Mouse (Mus musculus) adrenal gland, postnatal 36 days (tissue): ENCODE data around the gene Olfr553. TPM values are rescaled to one million over a fixed set of nuclear protein-coding genes. Genes with fewer than 3 reads are reported as not detected.
"Not testable (repeated sequence)": the region's sequence is repeated elsewhere in the genome, so short reads cannot be mapped to it uniquely, and the experiment has no call there.

Experiments
- DNase-seq, 2 experiments: peaks; one replicate each; pipeline ENCODE4 v3.0.0; 2021; ENCODE audit warnings: mixed read lengths in 1 of 2
- long read RNA-seq, 2 experiments: library from polyadenylated mRNA; stranded (forward); transcript quantifications; one replicate each; pipeline ENCODE4 v2.0.0; 2021; ENCODE audit warnings: borderline sequencing depth in 2 of 2
- total RNA-seq, 2 experiments: library from RNA; stranded (reverse); gene quantifications; 2 replicates each; pipeline ENCODE4 v1.2.3; 2021

Olfr553 gene
- not detected for total RNA-seq
- long read RNA-seq, experiment 1, result 0 reads
- long read RNA-seq, experiment 2, result 0 reads

DNA sequence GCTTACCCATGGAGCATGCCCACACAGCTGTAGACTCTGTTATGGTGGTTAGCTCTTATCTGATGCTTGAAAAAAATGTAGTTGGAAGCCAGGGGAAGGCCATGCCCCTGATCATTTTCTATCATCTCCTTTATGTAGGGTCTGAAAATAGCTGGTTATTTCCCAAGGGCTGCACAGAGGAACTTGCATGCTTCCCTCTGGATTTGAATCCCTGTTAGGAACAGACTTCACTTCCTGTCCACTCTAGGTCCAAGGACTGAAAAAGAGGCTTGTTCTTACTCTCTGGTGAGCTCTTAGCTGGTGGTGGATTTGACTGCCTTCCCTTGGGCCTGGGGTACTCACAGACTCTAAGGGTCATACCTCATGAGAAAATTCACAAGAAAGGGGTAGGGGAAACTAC, at the start of gene Olfr553:
Gene Olfr553, minus strand, starts transcription at position 101 of the 400 bp plus-strand sequence.
- no peak for DNase-seq

DNA sequence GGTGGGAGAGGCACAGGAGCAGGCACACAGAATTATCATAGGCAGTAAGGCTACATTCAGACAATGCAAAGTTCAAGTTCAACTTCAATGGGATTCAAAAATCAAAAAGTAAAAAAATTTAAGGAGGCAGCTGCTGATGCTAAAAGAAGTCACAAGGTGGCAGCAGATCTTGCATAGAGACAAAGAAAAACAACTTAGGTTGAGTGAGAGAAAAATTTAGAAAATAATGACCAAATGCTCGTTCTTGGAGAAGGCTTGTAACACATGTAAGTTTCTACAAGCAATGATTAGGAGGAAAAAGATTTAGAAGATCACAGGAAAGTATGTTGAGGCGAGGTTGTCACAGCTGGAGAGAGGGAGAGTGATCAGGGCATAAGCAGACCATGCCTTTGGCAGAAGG, 47.4 kb upstream of the Olfr553 start:
- DNase-seq, result no peak

DNA sequence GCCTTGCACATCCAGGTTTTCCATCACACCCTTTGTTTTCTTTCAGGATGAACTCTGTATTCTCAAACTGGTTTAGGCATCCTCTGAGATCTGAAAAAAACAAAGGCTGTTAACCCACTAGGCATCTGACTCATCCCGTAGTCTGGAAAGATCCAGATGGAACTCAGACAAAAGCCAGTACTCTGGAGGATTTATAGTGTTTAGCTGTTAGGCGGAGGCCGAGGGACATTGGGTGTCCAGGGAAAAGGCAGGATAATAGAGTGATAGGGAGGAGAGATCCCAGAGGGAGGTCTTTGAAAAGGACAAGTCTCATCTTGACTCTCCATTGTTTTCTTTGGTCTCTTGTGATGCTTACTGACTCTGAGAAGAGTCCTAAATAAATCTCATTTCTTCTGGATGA, 46.6 kb upstream of the Olfr553 start, which contains the start of gene Olfr556:
Gene Olfr556, plus strand, starts transcription at position 301 of the 400 bp plus-strand sequence.
- no peak for DNase-seq

DNA sequence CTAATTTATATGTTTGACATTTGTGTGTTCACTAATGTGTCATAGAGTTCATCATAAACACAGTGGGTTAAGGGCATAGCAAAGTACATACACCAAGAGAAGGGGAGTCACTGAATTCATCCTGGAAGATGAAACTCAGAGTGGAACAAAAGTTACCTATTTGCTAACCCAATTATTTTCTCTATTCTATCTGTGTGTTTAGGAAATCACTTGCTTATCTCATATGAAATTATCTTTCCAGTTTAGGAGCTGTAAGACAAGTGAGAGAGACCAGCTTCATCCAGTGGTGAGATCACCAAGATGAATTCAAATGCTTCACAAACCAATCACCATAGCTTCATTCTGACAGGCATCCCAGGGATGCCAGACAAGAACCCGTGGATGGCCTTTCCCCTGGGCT, 40.5 kb upstream of the Olfr553 start, which contains the start of gene Olfr555:
Gene Olfr555, plus strand, starts transcription at position 301 of the 400 bp plus-strand sequence.
- no peak for DNase-seq

DNA sequence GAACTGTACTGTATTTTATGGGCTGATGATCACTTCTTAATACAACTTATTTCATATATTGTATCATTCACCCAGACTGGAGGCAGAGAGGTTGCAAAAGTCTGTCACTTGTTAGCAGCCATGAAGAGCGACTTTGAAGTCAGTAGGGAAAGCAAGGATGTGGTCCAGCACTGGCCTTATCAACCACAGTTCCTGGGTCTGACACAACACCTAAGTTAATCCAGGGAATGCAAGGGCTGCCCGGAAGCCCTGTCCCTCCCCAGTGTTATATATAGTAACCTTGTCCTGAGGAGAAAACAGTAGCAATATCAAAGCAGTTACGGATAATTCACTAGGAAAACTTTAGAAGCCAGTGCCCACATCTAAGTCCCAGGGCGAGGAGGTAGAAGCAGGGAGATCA, 26.9 kb upstream of the Olfr553 start:
- DNase-seq, result not testable (repeated sequence)

DNA sequence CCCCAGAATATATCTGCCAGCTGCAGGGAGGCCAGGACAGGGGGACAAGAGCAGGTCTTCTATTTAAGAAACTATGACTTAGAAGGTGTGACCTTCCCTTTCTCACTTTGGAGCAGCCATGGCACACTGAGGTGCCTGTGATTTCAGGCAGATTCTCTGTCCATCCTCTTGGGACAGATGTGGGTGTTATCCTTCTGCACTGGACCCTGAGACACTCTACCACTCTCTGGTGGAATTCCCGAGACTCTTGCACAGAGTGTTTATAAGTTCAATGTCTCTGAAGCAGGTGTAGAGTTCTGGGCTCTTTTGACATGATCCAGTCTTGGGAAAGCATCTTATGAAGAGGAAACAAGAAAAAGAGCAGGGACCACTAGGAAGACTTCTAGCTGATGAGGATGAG, 20.1 kb upstream of the Olfr553 start, which contains the start of gene Olfr554:
Gene Olfr554, plus strand, starts transcription at position 301 of the 400 bp plus-strand sequence.
- DNase-seq, result no peak

DNA sequence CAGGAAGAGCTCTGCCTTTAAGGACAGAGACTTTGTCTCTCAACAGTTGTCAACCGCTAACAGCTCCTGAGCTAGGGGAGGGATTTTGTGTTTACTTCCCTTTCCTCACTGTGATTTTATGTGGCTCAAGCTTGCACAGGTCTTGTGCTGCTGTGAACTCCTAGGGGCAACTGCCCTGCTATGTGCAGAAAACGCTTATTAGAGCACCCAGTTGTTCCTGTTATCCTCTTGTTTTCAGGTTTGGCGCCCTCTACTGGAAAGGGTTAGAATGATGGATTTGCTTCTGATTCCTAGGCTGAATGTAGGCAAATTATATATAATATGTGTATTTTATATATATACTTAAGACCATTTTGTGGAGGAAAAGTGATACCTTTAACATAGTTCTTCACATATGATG, 18.6 kb upstream of the Olfr553 start:
- peak; percentile 17 to 62 for DNase-seq

DNA sequence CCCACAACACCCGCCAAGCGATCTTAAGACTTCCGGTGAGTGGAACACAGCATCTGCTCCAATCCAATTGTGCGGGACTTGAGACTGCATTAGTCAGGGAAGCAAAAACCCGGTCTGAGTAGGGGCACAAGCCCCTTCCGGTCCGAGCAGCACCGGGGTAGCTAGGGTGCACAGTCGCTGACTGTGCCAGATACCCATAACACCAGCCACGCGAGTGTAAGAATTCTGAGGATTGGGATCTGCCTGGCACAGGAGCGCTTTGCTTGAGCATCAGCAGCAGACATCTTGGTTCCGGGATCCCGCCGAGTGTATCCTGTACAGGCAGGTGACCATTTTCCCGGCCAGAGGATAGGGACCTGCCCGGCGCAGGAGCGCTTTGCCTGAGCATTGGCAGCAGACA, 2.4 kb upstream of the Olfr553 start:
- not testable (repeated sequence) for DNase-seq

DNA sequence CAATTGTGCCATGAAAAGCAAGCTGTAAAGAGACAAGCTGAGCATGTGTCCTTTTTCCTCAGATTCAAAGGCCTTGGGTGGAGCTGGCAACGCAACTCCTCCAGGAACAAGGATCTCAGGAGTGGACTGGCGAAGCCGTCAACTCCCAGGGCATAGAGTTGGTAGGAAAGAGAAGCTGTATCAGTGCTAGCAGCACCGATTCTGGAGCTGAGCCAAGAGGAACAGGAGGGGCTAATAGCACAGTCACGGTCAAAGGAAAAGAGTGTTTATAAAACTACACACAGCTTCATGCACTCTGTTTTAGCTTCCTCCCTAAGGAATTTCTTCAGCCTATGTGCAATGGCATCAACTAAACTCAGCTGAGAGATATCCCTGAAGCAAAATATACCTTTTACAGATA, 1.6 kb upstream of the Olfr553 start:
- peak; percentile 5 to 20 for DNase-seq

DNA sequence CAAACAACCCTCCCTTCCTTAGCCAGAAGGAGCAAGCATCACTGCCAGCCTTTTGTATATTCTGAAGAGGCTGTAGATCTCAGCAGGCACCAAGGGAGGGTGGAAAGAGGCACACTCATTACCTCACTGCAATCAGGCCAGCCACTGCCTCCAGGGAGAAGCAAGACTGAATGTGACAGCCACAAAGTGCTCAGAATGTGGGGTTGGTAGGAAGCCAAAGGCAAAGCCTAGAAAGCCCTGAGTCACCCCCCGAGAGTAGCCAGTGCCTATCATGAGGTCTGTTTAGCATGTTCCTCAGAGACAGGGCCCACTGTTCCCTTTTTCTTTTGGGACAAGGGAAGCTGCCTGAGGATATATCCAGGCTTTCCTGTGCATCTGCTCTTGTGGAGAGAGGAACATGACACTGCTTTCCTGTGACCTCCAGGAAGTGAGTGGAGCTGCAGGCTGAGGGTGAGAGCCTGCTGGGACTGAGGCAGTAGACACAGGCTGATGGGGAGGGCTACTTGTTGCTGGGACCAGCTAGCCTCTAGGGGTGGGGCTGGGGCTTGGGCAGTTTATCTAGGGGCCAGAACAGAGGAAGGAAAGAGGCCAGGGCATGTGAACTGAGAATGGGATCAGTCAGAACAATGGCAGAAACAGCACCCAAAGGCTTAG, 20.5 kb downstream of the Olfr553 start, which contains the start of gene Olfr552:
Gene Olfr552, plus strand, starts transcription at position 393 of the 654 bp plus-strand sequence.
- no peak for DNase-seq

DNA sequence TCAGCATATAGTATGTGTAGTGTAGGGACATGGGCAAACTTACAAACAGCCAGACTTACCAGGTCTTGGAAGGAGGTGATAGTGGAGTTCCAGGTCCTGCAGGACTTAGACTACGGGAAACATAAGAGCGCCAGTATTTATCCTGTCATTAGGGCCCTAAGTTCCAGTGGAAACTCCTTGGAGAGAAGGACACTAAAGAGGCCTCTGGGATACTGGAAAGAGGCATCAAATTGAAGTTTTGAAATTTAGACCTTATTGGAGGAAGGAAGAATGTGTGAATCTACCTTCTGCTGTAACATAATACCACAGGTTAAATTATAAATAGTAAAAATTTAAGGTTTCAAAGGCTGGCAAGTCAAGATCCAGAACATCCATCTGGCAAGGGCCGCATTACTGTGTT, 26.2 kb downstream of the Olfr553 start, which contains the start of gene Olfr551:
Gene Olfr551, minus strand, starts transcription at position 101 of the 400 bp plus-strand sequence.
- DNase-seq, result no peak

DNA sequence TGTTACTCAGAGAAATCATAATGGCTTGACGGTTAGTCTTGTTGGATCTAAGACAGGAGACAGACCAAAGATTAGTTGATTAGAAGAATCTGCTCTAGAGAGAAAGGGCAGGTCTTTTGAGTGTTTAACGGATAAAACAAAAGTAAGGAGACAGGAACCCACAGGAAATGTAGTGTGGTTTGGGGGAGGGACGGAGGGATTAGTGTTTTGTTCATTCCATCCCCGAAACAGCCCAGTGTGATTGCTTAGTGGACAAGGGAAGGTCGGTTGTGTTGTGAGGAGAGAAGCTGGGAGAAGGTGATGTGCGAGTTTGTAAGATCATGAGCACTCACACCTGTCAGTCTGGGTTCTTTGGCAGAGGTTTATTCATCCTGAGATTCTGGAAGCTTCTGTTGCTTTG, 42.0 kb downstream of the Olfr553 start:
- no peak for DNase-seq

DNA sequence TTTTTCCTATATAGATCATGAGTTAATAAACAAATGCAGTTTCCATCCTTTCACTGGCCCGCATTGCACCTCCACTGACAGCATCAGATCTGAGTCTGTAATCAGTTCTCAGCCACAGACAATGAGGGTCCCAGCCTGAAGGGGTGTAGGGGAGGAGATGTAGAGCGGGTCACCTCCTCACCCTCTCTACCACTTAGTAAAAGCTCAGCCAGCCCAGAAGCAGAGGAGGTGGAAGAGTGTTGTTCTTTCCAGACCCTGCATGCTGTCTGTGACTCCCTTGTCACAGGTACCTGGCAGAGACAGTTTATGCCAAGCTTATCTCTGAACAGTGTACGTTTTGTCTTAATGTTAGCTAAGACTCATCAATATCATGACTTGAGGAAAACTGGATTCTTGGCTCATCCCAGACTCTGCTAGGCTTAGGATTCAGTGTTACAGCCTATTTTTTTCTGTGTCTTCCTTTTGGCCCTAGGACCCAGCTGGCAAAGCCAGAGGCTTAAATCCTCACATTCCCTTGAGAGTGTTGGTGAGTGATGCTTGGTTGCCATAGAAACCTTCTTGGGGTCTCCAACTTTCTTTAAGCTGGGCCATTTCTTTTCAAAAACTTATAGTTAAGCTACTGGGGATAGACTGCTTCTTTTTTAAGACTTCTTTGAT, 44.7 kb downstream of the Olfr553 start:
- DNase-seq, result no peak

DNA sequence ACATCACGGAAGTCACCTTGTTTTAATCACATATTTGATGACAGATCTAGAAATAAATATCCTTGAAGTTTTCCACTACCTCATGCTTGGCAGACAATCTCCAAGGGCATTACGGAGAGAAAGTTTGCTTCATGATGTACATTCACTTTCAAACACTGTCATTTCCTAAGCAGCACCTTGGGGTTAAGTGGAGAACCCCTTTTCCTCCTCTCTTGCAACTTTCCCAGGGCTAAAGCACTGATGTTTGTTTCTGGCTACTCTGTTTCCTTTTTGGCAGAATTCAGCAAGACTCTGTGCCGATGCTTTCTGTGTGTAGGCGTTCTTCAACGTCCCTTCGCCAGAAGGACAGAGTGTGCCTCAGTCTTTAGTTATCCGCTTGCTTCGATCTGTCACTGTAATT, 46.9 kb downstream of the Olfr553 start, which contains the start of gene Olfr550:
Gene Olfr550, plus strand, starts transcription at position 301 of the 400 bp plus-strand sequence.
- no peak for DNase-seq

DNA sequence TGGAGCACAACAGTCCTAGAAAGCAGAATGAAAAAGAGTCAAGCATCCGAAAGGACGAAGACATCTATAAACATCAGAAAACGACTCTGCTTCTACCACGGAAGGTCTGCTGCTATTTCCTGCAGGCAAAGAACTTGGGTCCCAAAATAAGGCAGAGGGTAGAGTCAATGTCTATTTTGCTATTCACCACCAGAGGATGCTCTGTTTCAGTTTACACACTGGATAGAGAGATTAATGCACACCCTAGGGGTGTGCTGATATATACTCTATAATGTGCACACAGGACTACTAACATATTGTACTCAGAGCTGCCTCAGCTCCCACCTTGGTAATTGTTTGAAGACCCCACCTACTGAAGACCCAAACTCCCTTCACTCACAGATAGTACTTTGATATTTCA, 51.8 kb downstream of the Olfr553 start:
- DNase-seq, result no peak

DNA sequence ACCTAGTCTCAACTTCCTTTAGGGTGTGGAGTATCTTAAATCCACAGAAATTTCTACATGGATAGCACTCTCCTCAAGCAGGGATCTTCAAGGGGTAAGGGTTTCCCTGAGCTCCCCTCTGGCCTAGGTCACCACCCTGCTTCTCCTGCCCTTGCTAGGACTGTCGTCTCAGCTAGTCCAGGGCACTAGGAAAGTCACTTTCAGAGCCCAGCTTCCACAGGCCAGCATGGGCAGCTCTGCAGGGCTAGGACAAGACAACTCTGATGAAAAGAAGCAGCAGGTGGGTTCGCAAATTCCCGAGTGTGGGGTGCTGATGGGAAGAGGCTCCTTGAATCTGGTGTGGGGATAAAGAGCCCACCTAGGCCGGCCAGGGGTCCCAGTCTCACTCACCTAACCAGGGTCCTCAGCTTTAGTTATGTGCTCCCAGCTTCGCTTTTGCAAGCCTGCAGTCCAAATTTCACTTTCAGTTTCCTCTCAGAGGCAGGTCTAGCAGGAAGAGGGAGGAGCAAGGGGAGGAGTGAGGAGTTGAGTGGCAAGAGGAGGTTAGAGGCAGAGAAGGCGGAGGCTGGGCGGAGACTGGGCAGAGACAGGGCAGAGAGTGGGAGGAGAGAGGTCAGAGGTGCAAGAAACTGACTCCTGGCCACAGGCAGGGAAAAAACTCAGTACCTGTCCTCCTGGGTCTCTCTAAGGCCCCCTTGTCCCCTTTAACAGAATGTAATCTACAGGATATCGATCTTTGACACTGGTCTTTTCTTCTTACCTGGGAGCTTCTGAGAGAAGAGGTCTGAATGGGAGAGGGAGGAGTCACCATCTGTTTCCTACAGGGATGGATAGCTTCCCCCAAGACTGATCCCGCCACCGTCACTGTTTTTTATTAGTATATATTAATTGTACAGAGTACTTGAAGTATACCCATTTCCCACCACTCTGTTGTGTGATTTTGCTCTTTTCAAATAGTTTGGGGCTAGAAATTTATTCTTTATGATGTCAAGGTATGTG, 52.7 kb downstream of the Olfr553 start, which contains the start of gene Trim21:
Gene Trim21, minus strand, starts transcription at position 488 of the 999 bp plus-strand sequence.
- peak; percentile 94 to 95 for DNase-seq

Other genes starting within 250 kb of the Olfr553 start
- 10 to 100 TPM; 19.2 to 21.4 TPM for gene Rrm1, start 176.5 kb downstream of the Olfr553 start, total RNA-seq
- gene Olfr543, start 136.5 kb downstream of the Olfr553 start, total RNA-seq, result not detected
- not detected for gene Olfr544, start 129.9 kb downstream of the Olfr553 start, total RNA-seq
- gene Olfr545, start 118.6 kb downstream of the Olfr553 start, total RNA-seq, result not detected
- not detected for gene Olfr547, start 83.5 kb downstream of the Olfr553 start, total RNA-seq
- gene Olfr548-ps1, start 77.3 kb downstream of the Olfr553 start, total RNA-seq, result not detected
- gene Olfr549, start 68.3 kb downstream of the Olfr553 start, total RNA-seq, result not detected
- gene Trim21, start 52.7 kb downstream of the Olfr553 start, total RNA-seq, result 10 to 100 TPM; 13.0 to 16.4 TPM
- not detected for gene Olfr550, start 46.8 kb downstream of the Olfr553 start, total RNA-seq
- gene Olfr551, start 26.3 kb downstream of the Olfr553 start, total RNA-seq, result not detected
- under 1 TPM in 1 of 2 experiments, not detected in 1; 0.07 TPM for gene Olfr552, start 20.4 kb downstream of the Olfr553 start, total RNA-seq
- gene Olfr554, start 20.2 kb upstream of the Olfr553 start, total RNA-seq, result not detected
- not detected for gene Olfr555, start 40.6 kb upstream of the Olfr553 start, total RNA-seq
- gene Olfr556, start 46.7 kb upstream of the Olfr553 start, total RNA-seq, result not detected
- 1 to 10 TPM; 8.2 to 9.8 TPM for gene Trim68, start 69.1 kb upstream of the Olfr553 start, total RNA-seq
- not detected for gene Olfr557, start 77.7 kb upstream of the Olfr553 start, total RNA-seq
- under 1 TPM; 0.33 TPM for gene Olfr558, start 84.0 kb upstream of the Olfr553 start, total RNA-seq
- not detected for gene Olfr33, start 100.9 kb upstream of the Olfr553 start, total RNA-seq
- gene Olfr559, start 109.3 kb upstream of the Olfr553 start, total RNA-seq, result not detected
- gene Olfr560, start 141.1 kb upstream of the Olfr553 start, total RNA-seq, result not detected
- under 1 TPM; 0.20 to 0.26 TPM for gene Olfr78, start 141.3 kb upstream of the Olfr553 start, total RNA-seq
- not detected for gene Olfr561, start 153.0 kb upstream of the Olfr553 start, total RNA-seq
- gene Olfr564, start 185.3 kb upstream of the Olfr553 start, total RNA-seq, result not detected
- gene Olfr566, start 240.5 kb upstream of the Olfr553 start, total RNA-seq, result not detected